Mouse (Mus musculus) bone marrow macrophage, adult 2 months (primary cell): ENCODE measurements around the gene Tdrd9. TPM values are rescaled to one million over a fixed set of nuclear protein-coding genes. Genes with fewer than 3 reads are reported as not detected.

Experiments
- H3K27ac ChIP-seq: 2 replicates; pipeline ENCODE4 v1.5.1; 2012; ENCODE audit warnings: low read depth, low read length; ENCODE audit not compliant: insufficient read depth
- H3K4me1 ChIP-seq: 2 replicates; pipeline ENCODE4 v1.6.1; 2012; ENCODE audit warnings: low read length; ENCODE audit not compliant: control insufficient read depth, insufficient read depth
- H3K4me3 ChIP-seq: 2 replicates; pipeline ENCODE4 v1.5.1; 2012; ENCODE audit warnings: mild to moderate bottlenecking, low read length, moderate library complexity; ENCODE audit not compliant: insufficient read depth
- CTCF ChIP-seq: IDR thresholded peaks from 2 replicates; pipeline ENCODE4 v1.5.1; 2012; ENCODE audit warnings: low read depth, mild to moderate bottlenecking, low read length, moderate library complexity
- POLR2A ChIP-seq: IDR thresholded peaks from 2 replicates; pipeline ENCODE4 v1.6.1; 2012; ENCODE audit warnings: mild to moderate bottlenecking, low read depth, low read length, borderline replicate concordance
- polyA plus RNA-seq: library from polyadenylated mRNA; stranded (reverse); fragments of >200 nt; gene quantifications from 2 replicates; pipeline ENCODE4 v1.2.4, GENCODE M21; 2012; ENCODE audit not compliant: missing spikeins, insufficient read depth, insufficient read length

Tdrd9 gene
- polyA plus RNA-seq, 1 experiment = not detected

DNA sequence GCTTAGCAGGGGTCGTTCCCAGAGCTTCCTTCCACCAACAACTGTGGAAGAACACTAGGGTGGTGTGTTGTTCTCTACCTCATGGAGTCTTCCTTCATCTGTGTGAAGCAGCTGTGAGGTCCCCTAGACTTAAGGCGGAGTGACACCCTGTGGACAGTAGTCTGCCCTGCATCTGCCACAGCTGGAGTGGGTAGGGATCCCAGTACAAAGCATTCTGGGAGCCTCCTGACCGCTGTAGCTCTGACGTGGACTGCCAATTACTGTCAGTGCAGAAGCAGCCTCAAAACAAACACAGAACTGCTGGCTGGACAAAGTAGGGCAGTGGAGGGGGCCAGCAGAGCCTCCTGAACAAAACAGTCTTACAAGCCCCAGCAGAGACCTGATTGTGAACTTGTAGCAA, 129.7 kb downstream of the Tdrd9 start:
- TF ChIP-seq POLR2A (no peak), CTCF (no peak)
- Histone ChIP-seq H3K27ac (no peak overlapping the region), H3K4me3 (no peak overlapping the region), H3K4me1 (no peaks in the 10 kb centered on the region)

GRCm38 (mm10) chr12:112103179-112103578, 131.8 kb downstream of the Tdrd9 start:
- Histone ChIP-seq H3K27ac (no peak overlapping the region), H3K4me1 (no peaks in the 10 kb centered on the region), H3K4me3 (no peak overlapping the region)
- TF ChIP-seq POLR2A (no peak), CTCF (no peak)

DNA sequence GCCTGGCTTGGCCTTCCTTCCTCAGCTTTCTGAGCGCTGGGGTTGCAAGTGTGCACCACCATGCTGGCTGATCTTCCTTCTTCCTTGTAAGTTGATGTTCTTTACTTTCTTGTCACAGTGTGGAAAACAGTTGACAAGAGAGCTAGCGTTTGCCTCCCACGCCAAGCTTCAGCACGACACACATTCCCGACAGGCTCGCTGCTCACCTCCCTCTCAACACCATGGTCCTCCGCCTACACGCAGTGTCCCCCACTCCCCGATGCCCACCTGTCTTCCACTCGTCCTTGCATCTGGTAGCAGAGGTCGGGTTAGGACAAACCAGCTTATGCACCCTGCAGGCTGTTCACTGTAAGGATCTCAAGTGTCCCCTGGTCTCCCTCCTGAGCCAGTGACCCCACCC, 133.5 kb downstream of the Tdrd9 start:
- H3K4me3 ChIP-seq = no peak overlapping the region
- H3K4me1 ChIP-seq = no peaks in the 10 kb centered on the region
- no peak for TF ChIP-seq POLR2A
- no peak for TF ChIP-seq CTCF
- no peak overlapping the region for H3K27ac ChIP-seq

- no peak within 1 kb of the TSS for H3K27ac ChIP-seq
- TF ChIP-seq POLR2A (no peak), CTCF (no peak)
- H3K4me1 ChIP-seq = no peaks in the 10 kb centered on the region
- H3K4me3 ChIP-seq = no peak within 1 kb of the TSS
Measured at GRCm38 (mm10) chr12:112106541-112106971, 135.2 kb downstream of the Tdrd9 start, which contains the start of gene Aspg. Aspg (plus strand) TSS chr12:112106679.

- Histone ChIP-seq H3K4me1 (no peaks in the 10 kb centered on the region), H3K27ac (no peak overlapping the region), H3K4me3 (no peak overlapping the region)
- TF ChIP-seq POLR2A = no peak
- TF ChIP-seq CTCF = no peak
Measured at GRCm38 (mm10) chr12:112107685-112108084, 136.3 kb downstream of the Tdrd9 start.

DNA sequence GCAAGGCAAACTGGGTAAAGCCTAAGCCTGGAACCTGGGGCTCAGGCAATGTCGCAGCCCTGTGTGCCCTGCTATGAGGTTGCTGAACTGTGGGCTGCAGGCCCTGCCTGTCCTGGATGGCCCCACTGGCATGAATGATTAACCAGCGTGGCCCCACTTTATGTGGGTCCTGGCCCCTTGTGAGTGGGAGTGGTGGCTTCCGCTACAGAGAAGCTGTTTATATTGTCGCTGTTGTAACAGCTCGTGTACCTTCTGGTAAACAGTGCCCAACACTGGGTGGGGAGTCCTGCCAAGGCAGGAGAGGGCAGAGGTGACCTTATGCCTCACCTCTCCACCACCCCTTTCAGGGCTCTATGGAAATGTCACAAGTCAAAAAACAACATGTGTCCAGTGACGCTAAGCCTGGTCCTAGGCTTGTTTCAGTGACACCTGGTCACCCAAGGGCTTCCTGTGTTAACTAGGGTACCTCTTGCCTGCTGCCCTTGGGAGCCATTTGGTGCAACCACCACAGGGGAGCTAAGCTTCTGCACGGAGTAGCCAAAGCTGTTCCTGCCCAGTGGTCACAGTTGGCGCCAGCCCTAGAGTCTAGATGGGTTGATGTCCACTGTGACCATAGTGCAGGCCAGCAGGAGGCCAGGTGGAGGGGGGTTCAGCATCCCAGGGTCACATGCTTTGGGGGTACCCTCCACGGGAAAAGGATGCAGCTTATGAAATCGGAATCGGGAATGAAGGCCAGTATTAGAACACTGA, 137.5 kb downstream of the Tdrd9 start:
- Histone ChIP-seq H3K27ac (no peak overlapping the region), H3K4me1 (no peaks in the 10 kb centered on the region), H3K4me3 (no peak overlapping the region)
- TF ChIP-seq POLR2A = no peak
- TF ChIP-seq CTCF = no peak

DNA sequence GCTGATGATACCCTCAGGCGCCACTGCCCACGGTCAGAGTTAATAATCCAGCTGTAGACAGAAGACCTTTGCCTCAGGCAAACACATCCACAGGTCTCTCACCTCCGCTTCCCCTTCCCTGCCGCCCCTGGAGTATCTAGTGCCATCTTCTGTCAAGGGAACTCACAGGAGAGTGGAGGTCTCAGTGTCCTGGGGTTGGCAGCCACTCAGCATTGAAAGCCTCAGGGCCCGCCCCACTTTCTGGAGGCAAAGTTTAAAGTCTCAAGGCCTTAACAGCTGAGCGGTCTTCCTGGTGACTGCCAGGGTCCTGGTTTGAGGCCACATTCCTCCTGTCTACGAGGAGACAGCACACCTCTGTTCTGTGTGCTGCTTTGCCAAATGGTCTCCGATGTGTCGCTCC, 138.3 kb downstream of the Tdrd9 start:
- Histone ChIP-seq H3K27ac (no peak overlapping the region), H3K4me1 (no peaks in the 10 kb centered on the region), H3K4me3 (no peak overlapping the region)
- TF ChIP-seq CTCF = no peak

DNA sequence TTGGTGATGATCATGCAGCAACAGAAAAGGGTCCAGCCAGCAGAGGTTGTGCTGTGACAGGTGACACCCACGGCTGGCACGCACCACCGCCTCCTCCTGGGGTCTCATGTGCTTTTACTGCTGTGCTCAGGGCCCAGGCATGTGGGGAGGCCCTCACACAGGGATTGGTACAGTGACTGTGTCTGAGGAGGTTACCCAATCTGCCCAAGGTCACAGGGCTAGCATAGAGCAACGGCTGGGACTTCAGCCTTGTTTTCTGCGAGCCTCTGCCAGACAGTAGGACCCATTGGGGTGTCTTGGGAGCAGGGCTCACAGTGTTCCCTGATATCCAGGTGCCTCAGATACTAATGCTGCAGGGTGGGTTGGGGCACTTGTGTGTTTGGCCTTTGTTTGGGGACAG, 140.0 kb downstream of the Tdrd9 start:
- Histone ChIP-seq H3K4me1 (no peaks in the 10 kb centered on the region), H3K4me3 (no peak overlapping the region), H3K27ac (no peak overlapping the region)
- TF ChIP-seq POLR2A (no peak), CTCF (no peak)

- Histone ChIP-seq H3K27ac (no peak overlapping the region), H3K4me1 (no peaks in the 10 kb centered on the region), H3K4me3 (no peak overlapping the region)
- no peak for TF ChIP-seq CTCF
- TF ChIP-seq POLR2A = no peak
Measured at GRCm38 (mm10) chr12:112112235-112112634, 140.9 kb downstream of the Tdrd9 start.

GRCm38 (mm10) chr12:112112686-112113396, 141.5 kb downstream of the Tdrd9 start:
- no peak for TF ChIP-seq CTCF
- no peak for TF ChIP-seq POLR2A
- H3K4me1 ChIP-seq = no peaks in the 10 kb centered on the region
- H3K4me3 ChIP-seq = no peak overlapping the region
- no peak overlapping the region for H3K27ac ChIP-seq
